Mouse (Mus musculus) ES-E14 (cell line): ENCODE data around the gene Cacna1g. TPM values are rescaled to one million over a fixed set of nuclear protein-coding genes. Genes with fewer than 3 reads are reported as not detected.

ENCODE experiments used
- DNase-seq: peaks from one replicate; pipeline ENCODE4 v3.0.0-alpha.2; 2013; ENCODE audit warnings: low read depth, low spot score
- H3K27ac ChIP-seq: 2 replicates; pipeline ENCODE4 v1.5.1; 2012; ENCODE audit warnings: low read depth, mild to moderate bottlenecking, low read length, moderate library complexity, mixed read lengths; ENCODE audit not compliant: poor library complexity, insufficient read depth, severe bottlenecking
- H3K36me3 ChIP-seq: 2 replicates; pipeline ENCODE4 v1.6.1; 2012; ENCODE audit warnings: mild to moderate bottlenecking, low read length, moderate library complexity, mixed read lengths; ENCODE audit not compliant: control insufficient read depth, poor library complexity, insufficient read depth, severe bottlenecking
- H3K4me1 ChIP-seq, 2 experiments: fragments of 150-350 bp in 1 of 2; sonication (generic) in 1 of 2; 2 replicates each; pipeline ENCODE4 v1.6.1; 2012; ENCODE audit warnings: low read length in 2 of 2, mild to moderate bottlenecking in 1 of 2, mixed read lengths in 1 of 2; ENCODE audit not compliant: control insufficient read depth in 2 of 2, insufficient read depth in 2 of 2, poor library complexity in 1 of 2
- H3K4me3 ChIP-seq, 2 experiments: fragments of 150-350 bp in 1 of 2; sonication (generic) in 1 of 2; 2 replicates each; pipeline ENCODE4 v1.5.1; 2012; ENCODE audit warnings: low read length in 2 of 2, low read depth in 1 of 2, mild to moderate bottlenecking in 1 of 2, mixed read lengths in 1 of 2; ENCODE audit not compliant: insufficient read depth in 1 of 2, poor library complexity in 1 of 2, severe bottlenecking in 1 of 2
- H3K9ac ChIP-seq: 2 replicates; pipeline ENCODE4 v1.6.1; 2012; ENCODE audit warnings: low read depth, mild to moderate bottlenecking, low read length, mixed read lengths; ENCODE audit not compliant: poor library complexity, insufficient read depth, severe bottlenecking
- H3K9me3 ChIP-seq: fragments of 150-350 bp; sonication (generic); 2 replicates; pipeline ENCODE4 v1.6.1; 2012; ENCODE audit warnings: low read depth, mild to moderate bottlenecking, low read length; ENCODE audit not compliant: control insufficient read depth, insufficient read depth
- CHD2 ChIP-seq: IDR thresholded peaks from 2 replicates; pipeline ENCODE4 v1.6.1; 2014; ENCODE audit warnings: mild to moderate bottlenecking, low read depth, low read length, inconsistent platforms
- HCFC1 ChIP-seq: IDR thresholded peaks from 2 replicates; pipeline ENCODE4 v1.6.1; 2012; ENCODE audit warnings: low read length, inconsistent platforms, borderline replicate concordance; ENCODE audit not compliant: insufficient read depth
- MAFK ChIP-seq: IDR thresholded peaks from 2 replicates; pipeline ENCODE4 v1.6.1; 2014; ENCODE audit warnings: mild to moderate bottlenecking, low read depth, low read length, inconsistent platforms; ENCODE audit not compliant: insufficient read depth
- ZC3H11A ChIP-seq: IDR thresholded peaks from 2 replicates; pipeline ENCODE4 v1.6.1; 2012; ENCODE audit warnings: low read depth, mild to moderate bottlenecking, inconsistent platforms, low read length, borderline replicate concordance
- ZNF384 ChIP-seq: IDR thresholded peaks from 2 replicates; pipeline ENCODE4 v1.6.1; 2012; ENCODE audit warnings: low read depth, low read length, inconsistent platforms
- in situ Hi-C, 2 experiments: fragments of 600-800 bp; cut with MboI; formaldehyde crosslinking; loops; one replicate each; pipeline ENCODE4 v1.15.1; 2025; ENCODE audit warnings: low sequenced_read_pairs in 2 of 2, inconsistent platforms in 1 of 2; ENCODE audit not compliant: unreplicated experiment in 2 of 2
- total RNA-seq: library from RNA; depleted of rRNA; stranded (reverse); fragments of 300-350 nt; gene quantifications from 2 replicates; pipeline ENCODE4 v1.2.3, GENCODE M21; 2012; rRNA removed

Cacna1g gene
- 1.6 and 2.2 TPM in 2 replicates for total RNA-seq

GRCm38 (mm10) chr11:94473707-94474543 lies at the start of gene Cacna1g:
Gene Cacna1g (minus strand): TSS chr11:94474198.
- in situ Hi-C loops, result no loop called here
- peak; percentile 63 for DNase-seq
- no peak for TF ChIP-seq MAFK
- TF ChIP-seq HCFC1, result no peak
- no peak for TF ChIP-seq ZNF384
- no peak for TF ChIP-seq ZC3H11A
- no peak for TF ChIP-seq CHD2
- H3K27ac ChIP-seq, result no peak within 1 kb of the TSS
- H3K9me3 ChIP-seq, result no peaks in the 10 kb centered on the region
- H3K4me1 ChIP-seq, result peaks cover 0 to 14% of the 10 kb centered on the region in 2 experiments; a peak in 3 of 4 replicates
- H3K36me3 ChIP-seq, result no peaks in the 10 kb centered on the region
- peak within 1 kb of the TSS; percentile 64 to 88 for H3K4me3 ChIP-seq
- H3K9ac ChIP-seq, result peak within 1 kb of the TSS; percentile 68; the same call in 1 of the 2 replicates

- peak; percentile 34 for DNase-seq
- Histone ChIP-seq H3K27ac (no peak within 1 kb of the TSS), H3K4me1 (peaks cover 0 to 5% of the 10 kb centered on the region in 2 experiments; a peak in 1 of 4 replicates)
Observed at GRCm38 (mm10) chr11:94521219-94521843, 47.3 kb upstream of the Cacna1g start, which contains the start of gene Mycbpap. Gene Mycbpap (minus strand): TSS chr11:94521742.

GRCm38 (mm10) chr11:94513452-94513851 lies 39.5 kb upstream of the Cacna1g start:
- Histone ChIP-seq H3K36me3 (no peaks in the 10 kb centered on the region), H3K27ac (no peak overlapping the region), H3K9me3 (no peaks in the 10 kb centered on the region), H3K4me3 (no peak overlapping the region), H3K9ac (no peak overlapping the region), H3K4me1 (no peaks in the 10 kb centered on the region)
- in situ Hi-C loops, result no loop called here
- no peak for DNase-seq
- TF ChIP-seq HCFC1, result no peak
- TF ChIP-seq CHD2, result no peak
- TF ChIP-seq ZNF384, result no peak
- TF ChIP-seq MAFK, result no peak
- TF ChIP-seq ZC3H11A, result no peak

More at GRCm38 (mm10) chr11:94521219-94521843, 47.3 kb upstream of the Cacna1g start, which contains the start of gene Mycbpap:
- no peak for TF ChIP-seq ZNF384
- no peak for TF ChIP-seq HCFC1
- peak within 1 kb of the TSS; percentile 45; the same call in 1 of the 2 replicates for H3K9ac ChIP-seq
- H3K36me3 ChIP-seq, result no peaks in the 10 kb centered on the region
- in situ Hi-C loops, result no loop called here
- no peaks in the 10 kb centered on the region for H3K9me3 ChIP-seq
- peak within 1 kb of the TSS; percentile 59 to 91 for H3K4me3 ChIP-seq

GRCm38 (mm10) chr11:94508976-94509375 lies 35.0 kb upstream of the Cacna1g start:
- Histone ChIP-seq H3K4me1 (no peaks in the 10 kb centered on the region), H3K36me3 (no peaks in the 10 kb centered on the region), H3K9ac (no peak overlapping the region), H3K27ac (no peak overlapping the region), H3K4me3 (no peak overlapping the region), H3K9me3 (no peaks in the 10 kb centered on the region)
- no peak for TF ChIP-seq ZC3H11A
- no peak for TF ChIP-seq CHD2
- no peak for TF ChIP-seq ZNF384
- TF ChIP-seq MAFK, result no peak
- no peak for TF ChIP-seq HCFC1
- no peak for DNase-seq
- in situ Hi-C loops, result no loop called here
